Mouse (Mus musculus): ENCODE data around the gene Srp72. TPM values are rescaled to one million over a fixed set of nuclear protein-coding genes. Genes with fewer than 3 reads are reported as not detected.
"Not testable (repeated sequence)": the region's sequence is repeated elsewhere in the genome, so short reads cannot be mapped to it uniquely, and the experiment has no call there.

The Srp72 gene
- total RNA-seq, 1 experiment from 2014 or later: 125 TPM

DNA sequence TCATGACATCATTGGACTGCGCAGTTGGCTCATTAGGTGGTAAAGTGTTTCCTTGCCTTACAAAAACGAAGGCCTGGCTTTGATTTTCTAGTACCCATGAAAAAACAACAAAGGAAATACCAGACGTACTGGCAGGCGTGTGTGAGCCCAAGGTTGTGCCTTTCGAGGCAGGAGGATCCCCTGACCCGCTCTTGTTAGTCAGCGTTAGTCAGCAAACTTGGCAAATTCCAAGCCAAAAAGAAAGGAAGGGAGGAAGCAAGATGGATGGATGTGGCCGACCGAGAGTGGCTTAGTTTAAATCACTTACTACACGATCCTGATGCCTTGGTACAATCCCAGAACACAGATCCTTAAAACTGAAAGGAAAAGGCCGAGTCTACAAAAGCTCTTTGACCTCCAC, 11.9 kb upstream of the Srp72 start:
- peak; percentile 77 for DNase-seq

DNA sequence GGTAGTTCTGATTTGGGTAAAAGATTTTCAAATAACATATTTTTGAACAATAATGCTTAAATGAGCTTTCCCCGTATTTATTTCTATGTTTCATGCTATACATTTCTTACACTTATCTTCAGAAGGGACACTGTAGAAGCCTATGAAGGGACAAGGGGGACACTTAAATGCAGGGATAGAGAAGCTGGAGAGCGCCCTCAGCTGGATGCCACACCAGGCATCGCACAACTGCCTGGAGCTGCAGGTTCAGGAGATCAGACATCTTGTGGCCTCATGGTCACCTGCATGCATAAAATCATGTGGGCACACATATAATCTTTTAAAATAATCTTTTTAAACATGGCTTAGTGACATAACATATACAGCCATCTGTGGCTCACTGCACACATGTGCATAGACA, 9.8 kb upstream of the Srp72 start:
- DNase-seq: peak; percentile 39

DNA sequence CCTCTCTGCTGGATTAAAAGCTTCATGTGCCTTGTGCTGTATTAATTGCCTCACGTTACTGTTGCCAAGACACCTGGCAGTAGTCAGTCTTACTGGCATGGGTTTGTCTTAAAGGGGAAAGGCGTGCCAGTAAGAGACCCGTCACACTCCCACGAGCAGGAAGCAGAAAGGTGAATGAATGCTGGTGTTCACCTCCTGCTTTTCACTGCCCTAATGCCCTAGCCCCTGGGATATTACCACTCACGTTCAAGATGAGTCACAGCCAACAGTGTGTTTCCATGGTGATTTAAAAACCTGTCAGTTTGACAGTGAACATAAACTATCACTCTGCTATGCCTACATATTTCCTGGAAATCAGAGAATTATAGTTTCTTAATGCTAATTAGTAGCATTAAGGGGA, 5.2 kb upstream of the Srp72 start:
- peak; percentile 8 for DNase-seq

DNA sequence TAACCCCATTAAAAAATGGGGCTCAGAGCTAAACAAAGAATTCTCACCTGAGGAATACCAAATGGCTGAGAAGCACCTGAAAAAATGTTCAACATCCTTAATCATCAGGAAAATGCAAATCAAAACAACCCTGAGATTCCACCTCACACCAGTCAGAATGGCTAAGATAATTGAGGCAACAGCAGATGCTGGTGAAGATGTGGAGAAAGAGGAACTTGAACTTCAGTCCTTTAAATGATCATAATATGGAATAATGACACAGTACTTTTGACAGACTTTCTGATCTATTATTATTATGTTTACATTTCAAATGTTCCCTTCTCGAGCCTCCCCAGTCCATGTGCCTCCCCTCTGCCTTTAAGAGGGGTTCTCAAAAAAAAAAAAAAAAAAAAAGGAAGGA, 3.4 kb upstream of the Srp72 start:
- not testable (repeated sequence) for DNase-seq

DNA sequence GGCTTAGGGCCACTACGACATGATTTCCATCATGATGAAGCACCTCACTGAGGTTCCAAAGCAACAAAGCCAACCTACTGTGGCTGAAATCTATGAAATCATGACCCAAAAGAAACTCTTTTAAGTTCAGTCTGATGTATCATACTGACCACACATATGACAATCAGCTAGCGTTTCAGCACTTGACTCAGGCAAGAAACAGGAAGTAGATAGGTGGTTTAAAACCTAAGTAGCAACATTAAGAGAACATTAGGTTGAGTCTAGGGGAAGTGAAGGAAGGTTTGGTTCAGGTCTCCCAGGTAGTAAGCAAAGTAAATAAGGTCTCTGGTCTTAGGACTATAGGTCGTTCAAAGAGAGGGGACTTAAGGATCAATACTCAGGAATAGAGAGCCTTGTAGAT, 995 bp upstream of the Srp72 start:
- DNase-seq: no peak

DNA sequence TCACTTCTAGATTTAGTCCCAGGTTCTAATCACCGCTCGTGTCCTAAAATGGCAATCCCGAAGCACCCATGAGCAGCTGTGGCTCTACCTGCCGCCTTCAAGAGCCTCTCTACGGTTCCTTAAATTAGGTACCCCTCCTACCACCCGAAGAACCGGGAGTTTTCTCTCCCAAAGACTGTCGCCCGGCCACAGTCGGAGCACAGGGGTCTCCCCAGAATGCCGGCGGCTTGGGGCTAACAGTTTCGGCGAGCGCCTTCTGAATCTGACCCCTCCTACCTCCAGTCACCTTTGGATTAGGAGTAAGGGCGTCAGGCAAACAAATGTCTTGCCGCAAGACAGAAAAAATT, 303 bp upstream of the Srp72 start:
- DNase-seq: no peak

DNA sequence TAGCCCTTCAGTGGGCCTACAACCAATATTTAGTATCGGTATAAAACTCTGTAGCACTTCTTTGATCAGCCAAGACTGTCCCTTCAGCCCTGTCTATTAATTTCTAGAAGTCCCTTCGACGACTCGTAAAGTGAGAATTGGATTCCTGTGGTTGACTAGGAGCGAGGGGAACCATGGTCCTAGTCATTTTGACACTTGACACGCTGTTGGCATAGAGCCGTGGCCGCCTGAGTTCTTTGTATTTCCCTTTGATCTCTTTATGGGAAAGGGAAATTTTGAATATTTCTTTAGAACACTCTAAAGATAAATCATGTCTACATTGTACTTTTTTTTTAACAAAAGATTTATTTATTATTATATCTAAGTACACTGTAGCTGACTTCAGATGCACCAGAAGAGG, 1.3 kb downstream of the Srp72 start:
- peak; percentile 63 for DNase-seq

DNA sequence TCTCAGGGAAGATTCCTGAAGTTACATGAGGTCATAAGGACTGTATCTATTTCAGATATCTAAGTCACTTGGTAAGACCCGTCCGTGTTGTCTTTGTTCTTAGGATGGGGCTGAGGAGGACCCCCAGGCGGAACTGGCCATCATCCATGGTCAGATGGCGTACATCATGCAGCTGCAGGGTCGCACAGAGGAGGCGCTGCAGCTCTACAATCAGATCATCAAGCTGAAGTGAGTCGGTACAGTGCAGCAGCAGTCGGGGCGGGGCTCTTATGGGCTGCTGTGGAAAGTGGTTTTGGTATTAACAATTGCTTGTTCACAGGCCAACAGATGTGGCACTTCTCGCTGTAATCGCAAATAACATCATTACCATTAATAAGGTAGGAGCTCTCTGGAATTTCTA, 9.5 kb downstream of the Srp72 start:
- DNase-seq: no peak

DNA sequence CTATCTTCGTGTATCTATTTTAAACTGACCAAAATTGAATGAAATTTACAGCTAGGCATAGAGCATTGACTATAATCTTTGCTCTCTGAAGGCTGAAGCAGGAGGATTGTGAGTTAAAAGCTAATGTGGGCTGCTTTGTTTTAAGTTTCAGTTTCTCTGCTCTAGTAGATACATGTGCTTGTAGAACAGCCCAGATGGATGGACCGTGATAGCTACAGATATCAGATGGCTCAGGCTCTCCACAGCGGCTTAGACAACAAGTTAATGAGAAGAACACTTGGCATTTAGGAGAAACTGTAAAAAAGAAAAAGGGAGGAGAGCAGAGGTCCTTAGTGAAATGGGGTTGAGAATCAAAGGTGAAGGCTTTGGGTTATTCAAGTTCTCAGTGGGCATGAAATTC, 16.3 kb downstream of the Srp72 start:
- DNase-seq: no peak

DNA sequence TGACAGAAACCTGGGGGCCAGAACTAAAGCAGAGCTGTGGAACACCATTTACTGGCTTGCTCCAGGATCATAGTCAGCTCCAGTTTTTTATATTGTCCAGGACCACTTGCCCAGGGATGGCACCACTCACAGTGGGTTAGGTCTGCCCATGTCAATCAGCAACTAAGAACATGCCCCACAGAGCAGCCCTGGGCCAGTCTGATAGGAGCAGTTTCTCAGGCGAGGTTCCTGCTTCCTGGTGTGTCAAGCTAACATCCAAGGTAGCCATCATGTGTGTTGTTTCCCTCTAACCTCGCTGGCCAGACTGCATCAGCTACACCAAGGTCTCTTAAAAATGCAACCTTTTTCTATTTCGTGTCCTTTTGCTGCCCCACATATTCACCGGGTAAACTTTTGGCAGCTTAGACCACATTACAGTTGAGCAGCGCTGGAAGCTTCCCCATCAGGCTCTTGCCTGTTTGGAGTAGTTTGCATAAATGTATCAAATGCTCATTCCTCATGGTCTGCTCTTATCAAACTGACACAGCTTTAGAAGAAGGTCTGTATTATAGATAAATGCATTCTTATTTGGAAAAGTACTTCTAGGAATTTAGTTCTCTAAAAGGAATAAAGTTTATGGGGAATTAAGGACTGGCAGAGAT, 18.8 kb downstream of the Srp72 start:
- no peak for DNase-seq

DNA sequence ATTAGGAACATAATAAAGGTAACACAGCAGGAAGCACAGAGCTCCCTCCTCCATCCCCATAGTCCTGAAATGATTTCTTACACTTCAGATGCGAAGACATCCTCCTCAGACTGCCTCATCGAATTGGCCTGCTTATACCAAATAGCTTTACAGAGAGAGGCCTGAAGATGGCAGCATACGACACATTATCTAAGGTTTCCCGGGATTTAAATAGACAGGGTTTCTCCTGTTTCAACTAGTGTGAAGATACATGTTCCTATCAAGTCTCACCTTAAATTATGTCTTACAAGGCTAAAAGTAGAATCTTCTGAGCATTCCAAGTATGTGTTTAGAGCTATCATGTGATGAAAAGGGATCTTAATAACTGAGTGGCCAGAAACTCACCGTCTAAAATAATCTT, 23.9 kb downstream of the Srp72 start:
- DNase-seq: peak; percentile 27

DNA sequence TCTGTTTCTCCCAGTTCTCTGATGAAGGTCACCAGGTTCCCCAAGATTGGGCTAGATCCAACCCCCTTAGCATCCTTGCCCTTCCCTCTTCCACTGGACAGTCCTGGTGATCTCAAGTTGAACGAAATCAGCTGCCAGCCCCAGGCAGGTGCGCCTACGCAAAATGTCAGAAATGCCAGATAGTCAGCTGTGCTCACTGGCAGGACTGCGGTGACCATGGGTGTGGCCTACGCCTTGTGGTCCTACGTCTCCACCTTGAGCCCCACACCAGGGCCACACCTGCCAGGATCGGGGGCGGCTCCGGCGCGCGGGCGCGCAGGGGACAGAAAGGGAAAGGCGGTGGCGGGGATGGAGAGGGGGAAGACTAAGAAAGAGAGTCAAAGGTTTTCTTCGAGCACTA, 26.7 kb downstream of the Srp72 start:
- DNase-seq: no peak

DNA sequence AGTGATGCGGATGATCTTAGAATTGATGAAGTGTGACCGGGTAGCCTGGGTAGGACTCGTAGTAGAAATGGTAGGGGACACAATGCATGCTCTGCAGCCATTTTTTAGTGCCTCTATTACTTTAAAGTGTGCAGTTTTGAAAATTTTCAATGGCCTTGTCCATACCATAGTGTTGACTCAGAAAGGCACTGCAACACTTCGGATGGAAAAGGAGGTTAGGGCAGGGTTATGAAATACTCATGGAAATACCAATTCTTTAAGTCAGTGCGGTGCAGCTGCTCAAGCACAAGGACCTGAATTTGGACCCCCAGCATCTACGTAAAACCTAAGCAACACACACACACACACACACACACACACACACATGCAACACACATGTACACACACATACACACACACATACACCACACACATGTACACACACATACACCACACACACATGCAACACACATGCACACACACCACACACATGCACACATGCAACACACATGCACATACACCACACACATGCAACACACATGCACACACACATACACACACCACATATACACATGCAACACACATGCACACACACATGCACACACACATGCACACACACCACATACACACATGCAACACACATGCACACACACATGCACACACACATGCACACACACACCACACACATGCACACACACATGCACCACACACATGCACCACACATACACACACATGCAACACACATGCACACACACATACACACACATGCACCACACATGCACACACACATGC, 29.8 kb downstream of the Srp72 start, which contains the start of gene Arl9:
Gene Arl9 (plus strand): TSS at position 5 of the 771 bp plus-strand sequence.
- DNase-seq: no peak

DNA sequence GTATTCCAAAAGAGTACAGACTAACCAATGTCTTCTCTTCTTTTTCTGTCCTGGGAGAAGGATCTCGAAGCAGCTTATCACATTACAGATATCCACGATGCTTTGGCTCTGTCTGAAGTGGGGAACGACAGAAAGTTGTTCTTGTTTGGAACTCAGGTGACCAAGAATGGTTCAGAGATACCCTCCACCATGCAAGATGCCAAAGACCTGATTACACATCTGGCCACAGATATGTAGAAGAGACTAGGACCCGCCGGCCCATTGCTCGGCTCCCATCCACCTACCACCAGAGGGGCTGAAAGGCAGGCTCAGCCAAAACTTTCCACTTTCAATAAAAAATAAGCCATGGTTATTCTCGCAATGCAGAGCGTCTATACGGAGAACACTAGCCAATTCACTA, 35.9 kb downstream of the Srp72 start:
- DNase-seq: no peak

DNA sequence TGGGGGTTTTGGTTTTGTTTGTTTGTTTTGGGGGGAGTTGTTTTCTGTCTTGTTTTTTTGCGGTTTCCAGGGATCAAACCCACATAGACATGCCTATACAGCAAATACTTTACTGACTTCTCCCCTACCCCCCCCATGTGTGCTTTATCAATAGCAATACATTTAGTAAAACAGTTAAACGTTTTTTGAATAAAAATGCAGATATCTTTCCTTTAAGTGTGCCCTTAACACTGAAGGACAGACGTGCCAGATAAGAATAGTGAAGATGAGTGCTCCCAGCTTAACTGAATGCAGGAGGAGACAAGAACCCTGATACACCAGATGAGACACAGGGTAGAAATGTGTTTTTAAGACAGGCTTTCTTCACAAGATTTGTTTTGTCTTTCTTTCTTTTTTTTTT, 36.6 kb downstream of the Srp72 start:
- no peak for DNase-seq

DNA sequence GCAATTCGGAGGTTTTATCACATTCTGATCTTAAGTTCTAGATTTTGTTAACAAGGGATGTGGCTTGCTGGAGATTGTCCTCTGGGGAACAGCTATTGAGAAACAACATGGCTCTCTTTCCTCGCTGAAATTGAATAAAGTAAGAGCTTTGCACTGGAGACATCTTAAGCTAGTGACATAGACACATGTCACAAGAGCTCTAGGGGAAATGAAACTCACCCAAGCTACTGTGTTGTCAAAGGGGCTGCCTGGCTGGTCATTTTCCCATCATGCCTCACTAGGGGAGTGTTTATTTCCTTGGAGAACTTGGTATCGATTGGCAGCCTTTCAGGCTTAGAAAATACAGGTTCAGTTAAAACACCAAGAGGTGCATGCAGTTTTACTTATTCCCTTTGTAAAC, 38.7 kb downstream of the Srp72 start:
- DNase-seq: no peak

DNA sequence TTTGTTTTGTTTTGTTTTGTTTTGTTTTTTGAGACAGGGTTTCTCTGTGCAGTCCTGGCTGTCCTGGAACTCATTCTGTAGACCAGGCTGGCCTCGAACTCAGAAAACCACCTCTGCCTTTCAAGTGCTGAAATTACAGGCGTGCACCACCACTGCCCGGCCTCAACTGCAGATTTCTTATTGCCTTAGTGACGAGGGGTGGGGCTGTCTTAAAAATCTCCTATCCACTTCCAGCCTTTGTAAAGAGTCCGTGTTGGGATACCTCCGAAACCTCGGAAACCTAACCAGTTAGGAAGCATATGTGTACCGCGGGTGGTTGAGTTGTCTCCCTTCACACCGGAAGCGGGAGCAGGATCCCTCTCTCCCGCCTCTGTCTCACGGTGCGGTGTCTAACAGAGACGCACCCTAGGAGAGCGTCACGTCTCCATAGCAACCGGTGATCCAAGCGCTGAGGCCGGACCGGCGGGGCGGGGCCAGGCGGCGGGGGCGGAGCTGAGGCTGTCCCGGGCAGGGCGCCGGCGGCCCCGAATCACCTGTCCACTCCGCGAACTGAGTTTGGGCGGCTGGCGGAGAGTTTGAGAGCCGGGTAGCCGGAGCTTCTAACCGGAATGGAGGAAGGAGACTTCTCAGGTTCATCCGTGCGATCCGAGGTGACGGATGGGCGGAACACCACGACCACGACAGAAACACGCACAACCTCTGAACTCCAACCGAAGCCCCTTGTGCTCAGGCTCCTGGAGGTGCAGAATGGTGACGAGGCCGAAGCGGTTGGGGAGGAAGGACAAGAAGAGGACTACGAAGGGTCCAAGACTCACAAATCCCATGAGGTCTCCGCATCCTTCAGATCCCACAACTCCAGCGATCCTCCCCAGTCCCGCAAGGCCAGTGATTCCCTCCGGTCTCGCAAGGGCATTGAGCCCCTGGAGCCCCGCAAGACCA, 41.3 kb downstream of the Srp72 start, which contains the start of gene Thegl:
Gene Thegl (plus strand): TSS at position 480 of the 939 bp plus-strand sequence.
- peak; percentile 92 for DNase-seq

DNA sequence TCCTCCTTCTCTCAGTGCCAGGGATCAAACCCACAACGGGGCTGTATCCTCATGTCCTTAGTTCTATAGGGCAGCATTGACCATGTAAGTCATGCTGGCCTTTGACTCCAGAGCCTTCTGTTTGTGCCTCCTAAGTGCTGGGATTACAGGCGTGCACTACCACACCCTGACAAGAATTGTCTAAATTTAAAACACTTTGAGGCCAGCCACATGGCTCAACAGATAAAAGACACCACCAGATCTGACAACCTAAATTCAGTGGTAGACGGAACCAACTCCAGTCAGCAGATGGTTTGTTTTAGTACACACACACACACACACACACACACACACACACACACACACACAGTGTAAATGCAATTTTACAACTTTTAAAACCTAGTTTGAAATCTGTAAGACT, 53.6 kb downstream of the Srp72 start:
- DNase-seq: no peak

DNA sequence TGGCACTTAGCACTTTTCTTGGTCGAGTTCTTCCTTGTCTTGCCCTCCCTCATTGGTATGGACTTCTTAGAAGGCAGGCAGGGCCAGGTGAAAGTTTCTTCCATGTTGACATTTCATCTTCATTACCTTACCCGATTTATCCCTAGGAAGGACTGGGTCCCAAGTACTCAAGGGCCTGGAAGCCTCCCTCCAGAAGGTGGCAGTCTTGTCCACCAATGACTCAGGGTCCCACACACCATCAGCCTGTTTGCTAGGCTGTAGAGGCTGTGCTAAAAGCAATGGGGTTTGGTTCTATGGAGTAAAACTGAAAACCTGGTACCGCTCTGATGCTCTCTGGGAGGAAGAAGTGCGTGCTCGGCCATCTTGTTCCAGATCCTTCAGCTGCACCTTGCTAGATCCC, 55.3 kb downstream of the Srp72 start:
- peak; percentile 61 for DNase-seq

DNA sequence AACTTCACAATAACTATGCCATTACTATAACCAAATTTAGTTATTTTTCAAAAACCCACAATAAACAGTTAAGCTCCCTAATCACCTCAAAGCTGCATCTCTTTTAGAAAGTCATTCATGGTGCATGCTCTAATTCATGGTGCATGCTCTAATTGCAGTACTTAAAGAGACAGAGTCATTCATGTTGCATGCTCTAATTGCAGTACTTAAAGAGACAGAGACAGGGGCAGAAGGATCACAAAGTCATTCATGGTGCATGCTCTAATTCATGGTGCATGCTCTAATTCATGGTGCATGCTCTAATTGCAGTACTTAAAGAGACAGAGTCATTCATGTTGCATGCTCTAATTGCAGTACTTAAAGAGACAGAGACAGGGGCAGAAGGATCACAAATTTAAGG, 60.6 kb downstream of the Srp72 start:
- DNase-seq: not testable (repeated sequence)

DNA sequence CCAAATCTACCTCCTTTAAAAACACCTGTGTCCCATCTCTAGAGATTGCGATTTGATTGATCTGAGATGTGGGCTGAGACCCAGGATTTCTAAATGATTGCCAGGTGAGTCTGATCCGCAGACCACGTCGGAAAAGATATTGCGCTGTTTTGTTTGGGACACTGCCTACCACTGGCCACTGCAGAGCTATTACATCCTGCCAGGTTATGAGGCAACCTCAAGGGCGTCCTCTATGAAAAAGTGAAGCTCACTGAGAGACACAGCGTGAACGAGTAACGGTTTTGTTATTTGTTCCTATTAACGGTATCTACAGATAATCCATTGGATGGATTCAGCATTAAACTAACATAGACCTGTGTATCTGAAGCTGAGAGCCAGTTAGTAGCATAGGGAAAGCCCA, 64.0 kb downstream of the Srp72 start:
- DNase-seq: no peak

DNA sequence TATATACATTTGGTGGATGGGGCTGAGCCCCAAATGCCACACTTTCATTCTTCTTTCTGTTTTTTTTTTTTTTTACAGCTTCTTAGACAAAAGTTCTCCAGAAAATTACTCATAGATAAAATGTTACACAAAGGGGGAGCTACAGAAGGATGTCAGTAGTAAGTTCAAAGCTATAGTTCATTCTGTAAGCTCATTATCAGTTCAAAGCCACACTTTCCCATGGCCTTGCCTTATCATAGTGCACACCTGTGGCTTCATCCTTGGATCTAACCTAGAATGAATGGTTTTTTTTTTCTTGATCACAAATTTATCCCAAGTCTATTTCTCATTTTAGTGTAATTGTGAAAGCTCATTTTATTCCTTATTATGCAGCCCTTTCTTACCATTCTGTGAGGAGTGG, 64.9 kb downstream of the Srp72 start:
- no peak for DNase-seq

DNA sequence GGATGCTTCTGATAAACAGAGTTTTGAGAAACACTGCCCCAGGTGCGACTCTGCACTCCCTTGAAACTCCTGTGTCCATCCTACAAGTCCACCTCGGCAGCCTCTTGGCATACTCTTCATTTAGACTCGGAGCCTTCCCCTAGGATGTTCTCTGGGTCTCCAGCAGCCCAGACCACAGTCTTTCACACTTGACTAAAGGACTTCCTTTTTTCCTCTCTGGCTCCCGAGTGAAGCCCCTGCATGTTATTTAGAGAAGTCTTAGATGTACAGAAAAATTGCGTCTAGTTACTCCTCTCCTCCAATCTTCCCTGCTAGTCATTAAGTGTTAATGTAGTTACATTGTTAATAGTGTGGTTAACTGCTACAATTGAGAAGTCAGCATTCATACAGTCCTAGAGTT, 69.9 kb downstream of the Srp72 start:
- no peak for DNase-seq
